Mouse (Mus musculus) hindbrain, embryonic 12.5 days (tissue): ENCODE data around the gene Cep19. TPM values are rescaled to one million over a fixed set of nuclear protein-coding genes. Genes with fewer than 3 reads are reported as not detected.
"Not testable (repeated sequence)": the region's sequence is repeated elsewhere in the genome, so short reads cannot be mapped to it uniquely, and the experiment has no call there.

Source experiments
- ATAC-seq: fragments of 200-750 bp; cut with Nextera tagmentation; 2 replicates; pipeline ENCODE4 v1.8.0; 2017; ENCODE audit warnings: moderate TSS enrichment; ENCODE audit not compliant: low FRiP score
- H3K27ac ChIP-seq: fragments of 300-500 bp; sonication (generic); 2 replicates; pipeline ENCODE4 v1.5.1; 2016; ENCODE audit warnings: mild to moderate bottlenecking
- H3K27me3 ChIP-seq: fragments of 300-500 bp; sonication (generic); 2 replicates; pipeline ENCODE4 v1.6.1; 2016; ENCODE audit warnings: mild to moderate bottlenecking
- H3K36me3 ChIP-seq: fragments of 300-500 bp; sonication (generic); 2 replicates; pipeline ENCODE4 v1.6.1; 2016; ENCODE audit warnings: mild to moderate bottlenecking
- H3K4me1 ChIP-seq: fragments of 300-500 bp; sonication (generic); 2 replicates; pipeline ENCODE4 v1.6.1; 2016
- H3K4me2 ChIP-seq: fragments of 300-500 bp; sonication (generic); replicated peaks from 2 replicates; pipeline ENCODE4 v1.6.1; 2016; ENCODE audit warnings: mild to moderate bottlenecking
- H3K4me3 ChIP-seq: fragments of 300-500 bp; sonication (generic); 2 replicates; pipeline ENCODE4 v1.5.1; 2016; ENCODE audit warnings: mild to moderate bottlenecking
- H3K9ac ChIP-seq: fragments of 300-500 bp; sonication (generic); 2 replicates; pipeline ENCODE4 v1.6.1; 2016; ENCODE audit warnings: mild to moderate bottlenecking, moderate library complexity
- H3K9me3 ChIP-seq: fragments of 300-500 bp; sonication (generic); replicated peaks from 2 replicates; pipeline ENCODE4 v1.6.1; 2016; ENCODE audit warnings: mild to moderate bottlenecking
- WGBS: fragments of 180-500 bp; shearing (Covaris S2); methylation state at CpG from one replicate; pipeline ENCODE4 v1.1.7; 2016; 5-methylcytosine and 5-hydroxymethylcytosine counted together
- polyA plus RNA-seq: library from polyadenylated mRNA; unstranded; fragments of >200 nt; fragmentation: Nextera tagmentation; extraction: Ambion mirVana; gene quantifications from 2 replicates; pipeline ENCODE4 v1.2.1, GENCODE M21; 2016

Cep19 gene
- polyA plus RNA-seq, 1 experiment from 2014 or later: 41.9 TPM

GRCm38 (mm10) chr16:32078408-32078990 lies 21.1 kb upstream of the Cep19 start:
- peaks cover 8% of the 10 kb centered on the region for H3K36me3 ChIP-seq
- ATAC-seq: no peak
- H3K27me3 ChIP-seq: no peaks in the 10 kb centered on the region
- no peaks in the 10 kb centered on the region for H3K9me3 ChIP-seq
- H3K9ac ChIP-seq: peak overlapping the region; percentile 98
- peak overlapping the region; percentile 98 for H3K27ac ChIP-seq
- H3K4me2 ChIP-seq: peak overlapping the region; percentile 65
- H3K4me3 ChIP-seq: peak overlapping the region; percentile 98
- peaks cover 15% of the 10 kb centered on the region for H3K4me1 ChIP-seq
- under 1% methylated on average over 30 of the region's 30 CpGs for WGBS

GRCm38 (mm10) chr16:32078991-32079511 lies 20.5 kb upstream of the Cep19 start, which contains the start of gene Pak2:
Gene Pak2 (minus strand): TSS chr16:32079342.
- H3K27me3 ChIP-seq: no peaks in the 10 kb centered on the region
- H3K4me3 ChIP-seq: peak within 1 kb of the TSS; percentile 98
- peaks cover 15% of the 10 kb centered on the region for H3K4me1 ChIP-seq
- WGBS: under 1% methylated on average over 48 of the region's 60 CpGs
- no peaks in the 10 kb centered on the region for H3K9me3 ChIP-seq
- peak; percentile 95 for ATAC-seq
- peak within 1 kb of the TSS; percentile 65 for H3K4me2 ChIP-seq
- H3K27ac ChIP-seq: peak within 1 kb of the TSS; percentile 98
- H3K9ac ChIP-seq: peak within 1 kb of the TSS; percentile 98
- H3K36me3 ChIP-seq: peaks cover 10% of the 10 kb centered on the region

- Histone ChIP-seq H3K4me3 (no peak overlapping the region), H3K9ac (no peak overlapping the region), H3K4me2 (no peak overlapping the region), H3K36me3 (peaks cover 85% of the 10 kb centered on the region), H3K4me1 (no peaks in the 10 kb centered on the region), H3K9me3 (no peaks in the 10 kb centered on the region), H3K27ac (no peak overlapping the region), H3K27me3 (no peaks in the 10 kb centered on the region)
- no peak for ATAC-seq
- WGBS: 83% methylated on average over 17 of the region's 17 CpGs
Observed at GRCm38 (mm10) chr16:32087629-32088443, 11.8 kb upstream of the Cep19 start.

GRCm38 (mm10) chr16:32091466-32091865 lies 8.1 kb upstream of the Cep19 start:
- H3K9ac ChIP-seq: no peak overlapping the region
- WGBS: 98% methylated on average over 7 of the region's 7 CpGs
- H3K4me3 ChIP-seq: no peak overlapping the region
- H3K27ac ChIP-seq: no peak overlapping the region
- H3K9me3 ChIP-seq: no peaks in the 10 kb centered on the region
- no peaks in the 10 kb centered on the region for H3K4me1 ChIP-seq
- ATAC-seq: no peak
- peaks cover 65% of the 10 kb centered on the region for H3K36me3 ChIP-seq
- no peaks in the 10 kb centered on the region for H3K27me3 ChIP-seq
- H3K4me2 ChIP-seq: no peak overlapping the region

GRCm38 (mm10) chr16:32097757-32098156 lies 1.8 kb upstream of the Cep19 start:
- Histone ChIP-seq H3K36me3 (peaks cover 13% of the 10 kb centered on the region), H3K4me1 (peaks cover 17% of the 10 kb centered on the region)
- H3K4me2 ChIP-seq, H3K9me3 ChIP-seq, H3K9ac ChIP-seq, H3K4me3 ChIP-seq, H3K27ac ChIP-seq, ATAC-seq, H3K27me3 ChIP-seq: not testable (repeated sequence)
- 96% methylated on average over 2 of the region's 2 CpGs for WGBS

- Histone ChIP-seq H3K4me1 (peaks cover 17% of the 10 kb centered on the region), H3K4me3 (peak overlapping the region; percentile 91), H3K27ac (peak overlapping the region; percentile 87), H3K36me3 (peaks cover 25% of the 10 kb centered on the region), H3K4me2 (peak overlapping the region; percentile 73), H3K27me3 (no peaks in the 10 kb centered on the region), H3K9ac (peak overlapping the region; percentile 86), H3K9me3 (no peaks in the 10 kb centered on the region)
- peak; percentile 83 for ATAC-seq
- WGBS: under 1% methylated on average over 39 of the region's 39 CpGs
Observed at GRCm38 (mm10) chr16:32098897-32099637, 533 bp upstream of the Cep19 start.

GRCm38 (mm10) chr16:32102295-32102694 lies 2.7 kb downstream of the Cep19 start:
- H3K4me3 ChIP-seq: no peak overlapping the region
- H3K9me3 ChIP-seq: no peaks in the 10 kb centered on the region
- H3K4me1 ChIP-seq: peaks cover 17% of the 10 kb centered on the region
- H3K27me3 ChIP-seq: no peaks in the 10 kb centered on the region
- 92% methylated on average over 13 of the region's 13 CpGs for WGBS
- H3K36me3 ChIP-seq: peaks cover 41% of the 10 kb centered on the region
- H3K27ac ChIP-seq: no peak overlapping the region
- no peak for ATAC-seq
- H3K4me2 ChIP-seq: no peak overlapping the region
- H3K9ac ChIP-seq: no peak overlapping the region

GRCm38 (mm10) chr16:32105698-32106097 lies 6.1 kb downstream of the Cep19 start:
- no peak overlapping the region for H3K4me3 ChIP-seq
- no peaks in the 10 kb centered on the region for H3K27me3 ChIP-seq
- H3K4me2 ChIP-seq: no peak overlapping the region
- peaks cover 51% of the 10 kb centered on the region for H3K36me3 ChIP-seq
- no peak overlapping the region for H3K9ac ChIP-seq
- 87% methylated on average over 1 of the region's 1 CpGs for WGBS
- H3K27ac ChIP-seq: no peak overlapping the region
- H3K9me3 ChIP-seq: no peaks in the 10 kb centered on the region
- no peaks in the 10 kb centered on the region for H3K4me1 ChIP-seq
- no peak for ATAC-seq

- H3K4me3 ChIP-seq: no peak overlapping the region
- peaks cover 49% of the 10 kb centered on the region for H3K36me3 ChIP-seq
- H3K9me3 ChIP-seq: no peaks in the 10 kb centered on the region
- H3K27me3 ChIP-seq: no peaks in the 10 kb centered on the region
- no peak overlapping the region for H3K4me2 ChIP-seq
- no peak overlapping the region for H3K9ac ChIP-seq
- no peak for ATAC-seq
- 93% methylated on average over 12 of the region's 12 CpGs for WGBS
- no peak overlapping the region for H3K27ac ChIP-seq
- no peaks in the 10 kb centered on the region for H3K4me1 ChIP-seq
Observed at GRCm38 (mm10) chr16:32107342-32108045, 7.9 kb downstream of the Cep19 start.

- WGBS: 74% methylated on average over 7 of the region's 7 CpGs
- Histone ChIP-seq H3K27me3 (no peaks in the 10 kb centered on the region), H3K36me3 (peaks cover 43% of the 10 kb centered on the region), H3K9me3 (no peaks in the 10 kb centered on the region), H3K27ac (no peak overlapping the region), H3K4me1 (no peaks in the 10 kb centered on the region), H3K4me2 (no peak overlapping the region), H3K4me3 (no peak overlapping the region), H3K9ac (no peak overlapping the region)
- ATAC-seq: no peak
Observed at GRCm38 (mm10) chr16:32108170-32108569, 8.6 kb downstream of the Cep19 start.

- no peaks in the 10 kb centered on the region for H3K27me3 ChIP-seq
- 90% methylated on average over 2 of the region's 2 CpGs for WGBS
- ATAC-seq: no peak
- no peak overlapping the region for H3K9ac ChIP-seq
- no peak overlapping the region for H3K27ac ChIP-seq
- no peaks in the 10 kb centered on the region for H3K9me3 ChIP-seq
- H3K4me2 ChIP-seq: no peak overlapping the region
- no peak overlapping the region for H3K4me3 ChIP-seq
- H3K4me1 ChIP-seq: no peaks in the 10 kb centered on the region
- peaks cover 39% of the 10 kb centered on the region for H3K36me3 ChIP-seq
Observed at GRCm38 (mm10) chr16:32108578-32108977, 9.0 kb downstream of the Cep19 start.
